Mouse (Mus musculus) hematopoietic stem cell, adult 5-6 weeks (primary cell): ENCODE measurements at regions not wholly inside any gene's neighbourhood (a gene's known extent, or its start where the extent isn't known, plus 50 kb on each side); places are given as distances from the start of the nearest gene placed in this dataset.
"Not testable (repeated sequence)": the region's sequence is repeated elsewhere in the genome, so short reads cannot be mapped to it uniquely, and the experiment has no call there.

Source experiments
- ATAC-seq, 2 experiments: fragments of 125-278 bp in 1 of 2; replicated peaks in 1 of 2; 2 replicates each; pipeline ENCODE4 v1.8.0; 2016 to 2017; ENCODE audit warnings: inconsistent platforms in 2 of 2, mild to moderate bottlenecking in 2 of 2, moderate number of reproducible peaks in 2 of 2, low read depth in 1 of 2, moderate TSS enrichment in 1 of 2; ENCODE audit not compliant: low FRiP score in 2 of 2, poor library complexity in 2 of 2, severe bottlenecking in 2 of 2, insufficient read depth in 1 of 2, low TSS enrichment in 1 of 2

DNA sequence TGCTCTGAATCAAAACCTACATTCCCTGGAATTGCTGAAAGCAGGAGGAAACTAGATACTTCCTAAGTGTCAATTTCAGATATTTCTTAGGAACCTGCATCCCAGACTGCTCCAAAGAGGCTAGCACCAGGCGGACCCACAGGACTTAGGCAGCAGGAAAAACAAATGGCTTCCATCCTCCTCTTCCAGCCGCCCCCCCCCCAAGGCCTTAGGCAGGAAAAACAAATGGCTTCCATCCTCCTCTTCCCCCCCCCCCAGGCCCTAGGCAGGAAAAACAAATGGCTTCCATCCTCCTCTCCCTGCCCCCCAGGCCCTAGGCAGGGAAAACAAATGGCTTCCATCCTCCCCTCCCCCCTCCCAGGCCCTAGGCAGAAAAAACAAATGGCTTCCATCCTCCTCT lies 64.5 kb upstream of the Nap1l2 start:
- no peak for ATAC-seq

DNA sequence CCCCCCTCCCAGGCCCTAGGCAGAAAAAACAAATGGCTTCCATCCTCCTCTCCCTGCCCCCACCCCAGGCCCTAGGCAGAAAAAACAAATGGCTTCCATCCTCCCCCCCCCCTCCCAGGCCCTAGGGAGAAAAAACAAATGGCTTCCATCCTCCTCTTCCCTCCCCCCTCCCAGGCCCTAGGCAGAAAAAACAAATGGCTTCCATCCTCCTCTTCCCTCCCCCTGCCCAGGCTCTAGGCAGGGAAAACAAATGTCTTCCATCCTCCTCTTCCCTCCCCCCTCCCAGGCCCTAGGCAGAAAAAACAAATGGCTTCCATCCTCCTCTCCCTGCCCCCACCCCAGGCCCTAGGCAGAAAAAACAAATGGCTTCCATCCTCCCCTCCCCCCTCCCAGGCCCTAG lies 65.0 kb upstream of the Nap1l2 start:
- ATAC-seq: not testable (repeated sequence)

GRCm38 (mm10) chrX:103252056-103252850 lies 65.8 kb upstream of the Nap1l2 start:
- ATAC-seq: not testable (repeated sequence)

- ATAC-seq: no peak
These were observed 66.4 kb upstream of the Nap1l2 start for GRCm38 (mm10) chrX:103252881-103253280.

GRCm38 (mm10) chrX:103254867-103255266 lies 66.3 kb upstream of the Cdx4 start:
- no peak for ATAC-seq

GRCm38 (mm10) chrX:103259882-103260281 lies 61.3 kb upstream of the Cdx4 start:
- 0 out of 4 replicates have a peak, but pooled peaks have one; percentile 37 to 48 for ATAC-seq
